Mouse (Mus musculus) gastrocnemius, postnatal 14 days (tissue): ENCODE measurements around the gene Plekhb1. TPM values are rescaled to one million over a fixed set of nuclear protein-coding genes. Genes with fewer than 3 reads are reported as not detected.

Source experiments
- DNase-seq: peaks from one replicate; pipeline ENCODE4 v3.0.0; 2021; ENCODE audit warnings: mixed read lengths
- intact Hi-C: fragments of 180-260 bp; cut with DNase I; formaldehyde crosslinking; loops from one replicate; pipeline ENCODE4 v1.15.1; 2025; ENCODE audit warnings: low total_unique reads
- total RNA-seq, 2 experiments: library from RNA; stranded (reverse); gene quantifications; 2 replicates each; pipeline ENCODE4 v1.2.3; 2021

Plekhb1 gene
- total RNA-seq, 2 experiments from 2014 or later: 14.6 to 30.6 TPM

DNA sequence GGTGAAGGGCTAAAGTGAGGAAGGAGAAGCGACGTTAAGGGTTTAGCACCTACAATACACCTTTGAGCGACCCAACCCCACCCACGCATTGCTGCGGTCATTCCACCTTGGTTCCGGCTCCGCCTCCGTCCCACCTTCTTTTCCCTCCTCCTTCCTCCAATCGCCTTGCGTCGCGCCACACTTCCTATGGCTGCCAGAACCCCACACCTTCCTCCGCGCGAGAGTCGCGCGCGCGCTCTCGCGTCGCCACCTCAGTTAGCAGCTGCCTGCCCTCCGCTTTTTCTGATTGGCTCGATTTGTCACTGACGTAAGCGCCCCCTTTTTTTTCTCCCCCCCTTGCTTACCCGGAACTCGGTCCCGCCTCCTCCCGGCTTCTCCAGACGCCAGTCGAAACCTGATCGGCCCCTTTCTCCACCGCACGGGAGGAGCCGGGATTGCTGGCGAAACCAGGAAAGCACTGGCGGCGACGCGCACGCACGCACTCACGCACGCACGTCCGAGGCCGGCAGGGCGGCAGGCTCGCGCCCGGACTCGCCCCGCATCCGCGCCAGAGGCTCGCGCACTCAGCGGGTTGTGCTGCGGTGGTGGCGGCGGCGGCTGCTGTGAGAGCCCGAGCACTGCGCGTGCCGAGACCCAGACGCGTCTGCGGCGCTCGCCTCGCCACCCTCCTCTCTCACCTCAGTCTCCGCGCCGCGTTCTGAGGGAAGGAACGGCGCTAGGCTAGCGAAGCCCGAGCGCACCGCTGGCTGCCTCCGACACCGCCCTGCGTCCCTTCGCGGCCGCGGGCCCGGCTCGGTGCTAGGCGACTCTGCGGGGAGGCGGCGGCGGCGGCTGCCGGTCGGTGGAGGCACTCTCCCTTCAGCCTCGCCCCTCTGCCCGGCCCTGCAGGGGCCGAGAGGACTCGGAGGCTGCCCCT lies 54.7 kb downstream of the Plekhb1 start, which contains the start of gene Rab6a:
TSS of gene Rab6a (plus strand) at position 197 of the 916 bp plus-strand sequence.
- peak; percentile 99 for DNase-seq
- intact Hi-C loops: no loop called here

- no peak for DNase-seq
- intact Hi-C loops: no loop called here
These were observed 62.0 kb downstream of the Plekhb1 start for GRCm38 (mm10) chr7:100600211-100600610.

- DNase-seq: no peak
- intact Hi-C loops: no loop called here
These were observed 68.9 kb downstream of the Plekhb1 start for GRCm38 (mm10) chr7:100593349-100593748.

Other genes with a start within 250 kb of the Plekhb1 start
- gene Ucp3, start 189.4 kb downstream of the Plekhb1 start, total RNA-seq: 100 to 1,000 TPM in 1 of 2 experiments, 10 to 100 TPM in 1; 58.1 to 197 TPM
- gene Ucp2, start 169.1 kb downstream of the Plekhb1 start, total RNA-seq: 100 to 1,000 TPM; 121 to 126 TPM
- not detected for gene Dnajb13, start 147.5 kb downstream of the Plekhb1 start, total RNA-seq
- 10 to 100 TPM in 1 of 2 experiments, 1 to 10 TPM in 1; 9.7 to 10.9 TPM for gene Coa4, start 125.3 kb downstream of the Plekhb1 start, total RNA-seq
- 10 to 100 TPM; 56.3 to 59.5 TPM for gene Rab6a, start 55.0 kb downstream of the Plekhb1 start, total RNA-seq
- 10 to 100 TPM; 74.4 to 77.5 TPM for gene Mrpl48, start 54.1 kb downstream of the Plekhb1 start, total RNA-seq
- 10 to 100 TPM; 40.1 to 44.0 TPM for gene Fam168a, start 44.2 kb upstream of the Plekhb1 start, total RNA-seq
- gene Relt, start 201.0 kb upstream of the Plekhb1 start, total RNA-seq: 10 to 100 TPM in 1 of 2 experiments, 1 to 10 TPM in 1; 5.4 to 16.3 TPM